Mouse (Mus musculus): Measurements from ENCODE around the gene Fam186a. TPM values are rescaled to one million over a fixed set of nuclear protein-coding genes. Genes with fewer than 3 reads are reported as not detected.

Fam186a gene
- total RNA-seq, 1 experiment: 0.13 TPM

- H3K27ac ChIP-seq (ENCODE audit: insufficient read depth, low read depth, low read length, poor library complexity, severe bottlenecking): no peak overlapping the region
- DNase-seq (ENCODE audit: low read depth, low spot score): no peak
- H3K9me3 ChIP-seq (ENCODE audit: control insufficient read depth, insufficient read depth, low read depth, low read length): no peaks in the 10 kb centered on the region
- in situ Hi-C loops (cut with MboI; ENCODE audit: low sequenced_read_pairs in 2 of 2, unreplicated experiment in 2 of 2): no loop called here
- H3K9ac ChIP-seq (ENCODE audit: insufficient read depth, low read depth, low read length, poor library complexity, severe bottlenecking): no peak overlapping the region
- H3K36me3 ChIP-seq (ENCODE audit: control insufficient read depth, insufficient read depth, low read length, poor library complexity, severe bottlenecking): no peaks in the 10 kb centered on the region
- H3K4me3 ChIP-seq (ENCODE audit: insufficient read depth in 1 of 2, low read depth in 1 of 2, low read length in 2 of 2, poor library complexity in 1 of 2, severe bottlenecking in 1 of 2): no peak overlapping the region
- H3K4me1 ChIP-seq (ENCODE audit: control insufficient read depth in 2 of 2, insufficient read depth in 2 of 2, low read length in 2 of 2, poor library complexity in 1 of 2): no peaks in the 10 kb centered on the region
- TF ChIP-seq HCFC1 (IDR thresholded peaks at IDR 0.05; ENCODE audit: borderline replicate concordance, insufficient read depth, low read length): no peak
- TF ChIP-seq CHD2 (IDR thresholded peaks at IDR 0.05; ENCODE audit: low read depth, low read length): no peak
- TF ChIP-seq ZNF384 (IDR thresholded peaks at IDR 0.05; ENCODE audit: low read depth, low read length): no peak
- no peak for TF ChIP-seq ZC3H11A (IDR thresholded peaks at IDR 0.05; ENCODE audit: borderline replicate concordance, low read depth, low read length)
- TF ChIP-seq MAFK (IDR thresholded peaks at IDR 0.05; ENCODE audit: insufficient read depth, low read depth, low read length): no peak
These were observed 1.6 kb downstream of the Fam186a start for GRCm38 (mm10) chr15:99965103-99965775.

- H3K36me3 ChIP-seq (ENCODE audit: control insufficient read depth, insufficient read depth, low read length, poor library complexity, severe bottlenecking): no peaks in the 10 kb centered on the region
- TF ChIP-seq ZC3H11A (IDR thresholded peaks at IDR 0.05; ENCODE audit: borderline replicate concordance, low read depth, low read length) (no peak), HCFC1 (IDR thresholded peaks at IDR 0.05; ENCODE audit: borderline replicate concordance, insufficient read depth, low read length) (no peak), ZNF384 (IDR thresholded peaks at IDR 0.05; ENCODE audit: low read depth, low read length) (no peak), CHD2 (IDR thresholded peaks at IDR 0.05; ENCODE audit: low read depth, low read length) (no peak), MAFK (IDR thresholded peaks at IDR 0.05; ENCODE audit: insufficient read depth, low read depth, low read length) (no peak)
- no peak overlapping the region for H3K9ac ChIP-seq (ENCODE audit: insufficient read depth, low read depth, low read length, poor library complexity, severe bottlenecking)
- H3K9me3 ChIP-seq (ENCODE audit: control insufficient read depth, insufficient read depth, low read depth, low read length): no peaks in the 10 kb centered on the region
- in situ Hi-C loops (cut with MboI; ENCODE audit: low sequenced_read_pairs in 2 of 2, unreplicated experiment in 2 of 2): no loop called here
- H3K4me1 ChIP-seq (ENCODE audit: control insufficient read depth in 2 of 2, insufficient read depth in 2 of 2, low read length in 2 of 2, poor library complexity in 1 of 2): no peaks in the 10 kb centered on the region
- no peak overlapping the region for H3K27ac ChIP-seq (ENCODE audit: insufficient read depth, low read depth, low read length, poor library complexity, severe bottlenecking)
- no peak overlapping the region for H3K4me3 ChIP-seq (ENCODE audit: insufficient read depth in 1 of 2, low read depth in 1 of 2, low read length in 2 of 2, poor library complexity in 1 of 2, severe bottlenecking in 1 of 2)
- DNase-seq (ENCODE audit: low read depth, low spot score): no peak
These were observed 11.5 kb downstream of the Fam186a start for GRCm38 (mm10) chr15:99955324-99955723.

GRCm38 (mm10) chr15:99940970-99941630, 25.8 kb downstream of the Fam186a start:
- peak; percentile 60 for DNase-seq (ENCODE audit: low read depth, low spot score)
- in situ Hi-C loops (cut with MboI; ENCODE audit: low sequenced_read_pairs in 2 of 2, unreplicated experiment in 2 of 2): no loop called here
- H3K4me3 ChIP-seq (ENCODE audit: insufficient read depth in 1 of 2, low read depth in 1 of 2, low read length in 2 of 2, poor library complexity in 1 of 2, severe bottlenecking in 1 of 2): no peak overlapping the region
- 0 out of 4 replicates have a peak, but pooled peaks cover 0 to 7% of the 10 kb centered on the region in 2 experiments for H3K4me1 ChIP-seq (ENCODE audit: control insufficient read depth in 2 of 2, insufficient read depth in 2 of 2, low read length in 2 of 2, poor library complexity in 1 of 2)
- TF ChIP-seq ZC3H11A (IDR thresholded peaks at IDR 0.05; ENCODE audit: borderline replicate concordance, low read depth, low read length): no peak
- no peak for TF ChIP-seq CHD2 (IDR thresholded peaks at IDR 0.05; ENCODE audit: low read depth, low read length)
- TF ChIP-seq ZNF384 (IDR thresholded peaks at IDR 0.05; ENCODE audit: low read depth, low read length): no peak
- no peak for TF ChIP-seq MAFK (IDR thresholded peaks at IDR 0.05; ENCODE audit: insufficient read depth, low read depth, low read length)
- TF ChIP-seq HCFC1 (IDR thresholded peaks at IDR 0.05; ENCODE audit: borderline replicate concordance, insufficient read depth, low read length): no peak
- peak overlapping the region; percentile 64 for H3K27ac ChIP-seq (ENCODE audit: insufficient read depth, low read depth, low read length, poor library complexity, severe bottlenecking)
- no peaks in the 10 kb centered on the region for H3K9me3 ChIP-seq (ENCODE audit: control insufficient read depth, insufficient read depth, low read depth, low read length)
- H3K9ac ChIP-seq (ENCODE audit: insufficient read depth, low read depth, low read length, poor library complexity, severe bottlenecking): no peak overlapping the region
- no peaks in the 10 kb centered on the region for H3K36me3 ChIP-seq (ENCODE audit: control insufficient read depth, insufficient read depth, low read length, poor library complexity, severe bottlenecking)

GRCm38 (mm10) chr15:99940426-99940825, 26.4 kb downstream of the Fam186a start:
- DNase-seq (ENCODE audit: low read depth, low spot score): no peak
- no peak for TF ChIP-seq ZC3H11A (IDR thresholded peaks at IDR 0.05; ENCODE audit: borderline replicate concordance, low read depth, low read length)
- TF ChIP-seq CHD2 (IDR thresholded peaks at IDR 0.05; ENCODE audit: low read depth, low read length): no peak
- TF ChIP-seq HCFC1 (IDR thresholded peaks at IDR 0.05; ENCODE audit: borderline replicate concordance, insufficient read depth, low read length): no peak
- TF ChIP-seq MAFK (IDR thresholded peaks at IDR 0.05; ENCODE audit: insufficient read depth, low read depth, low read length): no peak
- TF ChIP-seq ZNF384 (IDR thresholded peaks at IDR 0.05; ENCODE audit: low read depth, low read length): no peak
- Histone ChIP-seq H3K9ac (ENCODE audit: insufficient read depth, low read depth, low read length, poor library complexity, severe bottlenecking) (no peak overlapping the region), H3K4me1 (ENCODE audit: control insufficient read depth in 2 of 2, insufficient read depth in 2 of 2, low read length in 2 of 2, poor library complexity in 1 of 2) (0 out of 4 replicates have a peak, but pooled peaks cover 0 to 7% of the 10 kb centered on the region in 2 experiments), H3K9me3 (ENCODE audit: control insufficient read depth, insufficient read depth, low read depth, low read length) (no peaks in the 10 kb centered on the region), H3K4me3 (ENCODE audit: insufficient read depth in 1 of 2, low read depth in 1 of 2, low read length in 2 of 2, poor library complexity in 1 of 2, severe bottlenecking in 1 of 2) (no peak overlapping the region), H3K36me3 (ENCODE audit: control insufficient read depth, insufficient read depth, low read length, poor library complexity, severe bottlenecking) (no peaks in the 10 kb centered on the region), H3K27ac (ENCODE audit: insufficient read depth, low read depth, low read length, poor library complexity, severe bottlenecking) (no peak overlapping the region)
- in situ Hi-C loops (cut with MboI; ENCODE audit: low sequenced_read_pairs in 2 of 2, unreplicated experiment in 2 of 2): no loop called here
